Mouse (Mus musculus): ENCODE measurements at regions not wholly inside any gene's neighbourhood (a gene's known extent, or its start where the extent isn't known, plus 50 kb on each side); places are given as distances from the start of the nearest gene placed in this dataset.

DNA sequence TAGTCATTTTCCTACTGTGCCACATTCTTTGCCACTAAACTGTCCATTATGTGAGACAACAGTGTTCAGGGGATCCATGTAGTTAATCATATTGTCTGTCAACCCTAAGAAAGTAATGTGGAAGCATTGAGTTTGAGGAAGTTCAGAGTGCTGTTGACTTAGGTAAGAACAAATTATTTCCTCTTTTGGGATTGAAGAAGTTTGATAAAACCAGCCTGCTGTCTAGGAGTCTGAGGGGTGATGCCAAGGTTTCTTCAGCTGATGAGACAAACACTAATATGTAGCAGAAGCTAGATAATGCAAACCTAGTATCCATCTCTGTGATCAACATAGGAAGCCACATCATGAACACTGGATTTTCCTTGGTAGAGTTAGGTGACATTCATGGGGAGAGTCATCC, 127.0 kb upstream of the Kiz start:
- TF ChIP-seq POLR2A (IDR thresholded peaks at IDR 0.05; ENCODE audit: extremely low read depth, insufficient read depth, low read length) (no peak), CTCF (IDR thresholded peaks at IDR 0.05; ENCODE audit: extremely low read depth, insufficient read depth, low read length) (no peak)
